Mouse (Mus musculus) fibroblast of lung, adult 2 months (primary cell): ENCODE data around the gene Gak.
A peak's percentile ranks its signal among the peaks of the same experiment; 100 is the strongest.

ENCODE experiments used
- DNase-seq: peaks from one replicate; pipeline ENCODE4 v3.0.0-alpha.2; 2011; ENCODE audit warnings: low read depth

The Gak gene

GRCm38 (mm10) chr5:108599923-108600322, 29.6 kb downstream of the Gak start:
- no peak for DNase-seq

- no peak for DNase-seq
Observed at GRCm38 (mm10) chr5:108581361-108581891, 48.1 kb downstream of the Gak start.

- no peak for DNase-seq
Observed at GRCm38 (mm10) chr5:108573054-108573453, 56.5 kb downstream of the Gak start.

GRCm38 (mm10) chr5:108570991-108571390, 58.6 kb downstream of the Gak start:
- DNase-seq = no peak

GRCm38 (mm10) chr5:108567104-108567503, 62.5 kb downstream of the Gak start:
- DNase-seq = peak; percentile 20

- no peak for DNase-seq
Observed at GRCm38 (mm10) chr5:108566523-108566922, 63.0 kb downstream of the Gak start.

- no peak for DNase-seq
Observed at GRCm38 (mm10) chr5:108565381-108565780, 64.2 kb downstream of the Gak start.

GRCm38 (mm10) chr5:108564346-108564745, 65.2 kb downstream of the Gak start:
- no peak for DNase-seq

- no peak for DNase-seq
Observed at GRCm38 (mm10) chr5:108562483-108562882, 67.1 kb downstream of the Gak start.

- DNase-seq = no peak
Observed at GRCm38 (mm10) chr5:108556986-108557385, 72.6 kb downstream of the Gak start.

GRCm38 (mm10) chr5:108554041-108554440, 75.5 kb downstream of the Gak start:
- no peak for DNase-seq

- no peak for DNase-seq
Observed at GRCm38 (mm10) chr5:108550207-108550594, 79.4 kb downstream of the Gak start.

- peak; percentile 2 for DNase-seq
Observed at GRCm38 (mm10) chr5:108549489-108550206, 79.9 kb downstream of the Gak start, which contains the start of gene Cplx1. TSS of gene Cplx1 (minus strand) at chr5:108550024.

GRCm38 (mm10) chr5:108549137-108549488, 80.4 kb downstream of the Gak start:
- DNase-seq = no peak

- DNase-seq = no peak
Observed at GRCm38 (mm10) chr5:108547636-108548035, 81.9 kb downstream of the Gak start.

- no peak for DNase-seq
Observed at GRCm38 (mm10) chr5:108543516-108544291, 85.9 kb downstream of the Gak start.

- no peak for DNase-seq
Observed at GRCm38 (mm10) chr5:108534188-108534587, 95.4 kb downstream of the Gak start.

- no peak for DNase-seq
Observed at GRCm38 (mm10) chr5:108522597-108522996, 107.0 kb downstream of the Gak start.

GRCm38 (mm10) chr5:108521896-108522295, 107.7 kb downstream of the Gak start:
- no peak for DNase-seq

GRCm38 (mm10) chr5:108521016-108521415, 108.5 kb downstream of the Gak start:
- DNase-seq = no peak

- no peak for DNase-seq
Observed at GRCm38 (mm10) chr5:108520153-108520552, 109.4 kb downstream of the Gak start.
